Mouse (Mus musculus) liver, embryonic 14.5 days (tissue): Measurements from ENCODE around the gene Mrpl48. TPM values are rescaled to one million over a fixed set of nuclear protein-coding genes. Genes with fewer than 3 reads are reported as not detected.

Experiments used
- ATAC-seq: fragments of 200-750 bp; cut with Nextera tagmentation; 2 replicates; pipeline ENCODE4 v1.8.0; 2017; ENCODE audit warnings: moderate number of reproducible peaks, mild to moderate bottlenecking, moderate library complexity; ENCODE audit not compliant: insufficient read depth
- DNase-seq, 3 experiments: peaks; one replicate each; pipeline ENCODE4 v3.0.0-alpha.2; 2012 to 2013; ENCODE audit warnings: low read depth in 3 of 3, low spot score in 3 of 3
- H3K27ac ChIP-seq: fragments of 300-500 bp; sonication (generic); 2 replicates; pipeline ENCODE4 v1.5.1; 2014; ENCODE audit warnings: moderate library complexity, mild to moderate bottlenecking, control low read depth, inconsistent platforms
- H3K27me3 ChIP-seq: fragments of 300-500 bp; sonication (generic); 2 replicates; pipeline ENCODE4 v1.6.1; 2014; ENCODE audit warnings: mild to moderate bottlenecking, low read length, moderate library complexity; ENCODE audit not compliant: control insufficient read depth, insufficient read depth
- H3K36me3 ChIP-seq: fragments of 300-500 bp; sonication (generic); replicated peaks from 2 replicates; pipeline ENCODE4 v1.6.1; 2014; ENCODE audit warnings: low read depth; ENCODE audit not compliant: control insufficient read depth, insufficient read depth
- H3K4me1 ChIP-seq, 2 experiments: fragments of 200-500 bp in 1 of 2; fragments of 300-500 bp in 1 of 2; sonication (generic) in 1 of 2; replicated peaks; 2 replicates each; pipeline ENCODE4 v1.6.1; 2012 to 2014; ENCODE audit warnings: antibody characterized with exemption in 1 of 2, inconsistent platforms in 1 of 2, low read length in 1 of 2; ENCODE audit not compliant: control insufficient read depth in 2 of 2, insufficient read depth in 2 of 2
- H3K4me2 ChIP-seq: fragments of 300-500 bp; sonication (generic); 2 replicates; pipeline ENCODE4 v1.6.1; 2014; ENCODE audit warnings: low read depth, mild to moderate bottlenecking, control low read depth, moderate library complexity
- H3K4me3 ChIP-seq, 2 experiments: fragments of 200-500 bp in 1 of 2; fragments of 300-500 bp in 1 of 2; sonication (generic) in 1 of 2; 2 replicates each; pipeline ENCODE4 v1.5.1; 2012 to 2014; ENCODE audit warnings: low read depth in 2 of 2, low read length in 2 of 2, mild to moderate bottlenecking in 2 of 2, control low read depth in 1 of 2, inconsistent platforms in 1 of 2, moderate library complexity in 1 of 2; ENCODE audit not compliant: insufficient read depth in 1 of 2
- H3K9ac ChIP-seq: fragments of 300-500 bp; sonication (generic); replicated peaks from 2 replicates; pipeline ENCODE4 v1.6.1; 2014; ENCODE audit warnings: mild to moderate bottlenecking, control low read depth, moderate library complexity
- H3K9me3 ChIP-seq: fragments of 300-500 bp; sonication (generic); 2 replicates; pipeline ENCODE4 v1.6.1; 2016; ENCODE audit warnings: low read length, mixed read lengths; ENCODE audit not compliant: control insufficient read depth
- CTCF ChIP-seq: IDR thresholded peaks from 2 replicates; pipeline ENCODE4 v1.5.1; 2016; ENCODE audit warnings: antibody characterized with exemption, low read depth, control low read depth
- EP300 ChIP-seq: IDR thresholded peaks from 2 replicates; pipeline ENCODE4 v1.6.1; 2016; ENCODE audit warnings: antibody characterized with exemption, low read depth
- WGBS: fragments of 180-500 bp; shearing (Covaris S2); extraction: QIAGEN DNeasy Blood & Tissue Kit; methylation state at CpG from one replicate; pipeline ENCODE4 v1.1.7; 2014; ENCODE audit not compliant: insufficient replicate concordance; 5-methylcytosine and 5-hydroxymethylcytosine counted together
- polyA plus RNA-seq, 2 experiments: library from polyadenylated mRNA; depleted of rRNA in 1 of 2; stranded (reverse) in 1 of 2; unstranded in 1 of 2; fragments of >200 nt; fragmentation: Nextera tagmentation in 1 of 2; extraction: Ambion mirVana in 1 of 2; gene quantifications; 2 replicates each; pipeline versions ENCODE4 v1.2.1 to v1.2.3; 2012 to 2014

The Mrpl48 gene
- polyA plus RNA-seq, 2 experiments: 21.5 to 47.2 TPM

DNA sequence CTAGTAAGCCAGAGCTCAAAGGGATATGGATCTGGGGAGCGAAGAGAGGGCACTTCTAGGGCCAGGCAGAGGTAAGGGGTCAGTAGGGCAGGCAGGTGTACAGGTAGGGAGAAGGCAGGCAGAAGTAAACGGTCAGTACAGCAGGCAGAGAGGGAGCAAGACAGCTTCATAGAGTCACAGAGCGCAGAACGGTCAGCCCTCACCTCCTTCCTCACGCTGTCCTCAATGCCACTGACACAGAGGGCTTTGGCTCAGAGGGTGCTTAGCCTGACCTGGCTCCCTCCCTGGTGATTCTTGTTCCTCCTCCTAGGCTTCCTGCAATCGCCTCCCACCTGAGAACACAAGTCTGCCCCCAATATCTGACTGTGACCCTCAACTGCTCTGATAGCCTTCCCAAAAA lies 42.3 kb upstream of the Mrpl48 start:
- DNase-seq: no peak

DNA sequence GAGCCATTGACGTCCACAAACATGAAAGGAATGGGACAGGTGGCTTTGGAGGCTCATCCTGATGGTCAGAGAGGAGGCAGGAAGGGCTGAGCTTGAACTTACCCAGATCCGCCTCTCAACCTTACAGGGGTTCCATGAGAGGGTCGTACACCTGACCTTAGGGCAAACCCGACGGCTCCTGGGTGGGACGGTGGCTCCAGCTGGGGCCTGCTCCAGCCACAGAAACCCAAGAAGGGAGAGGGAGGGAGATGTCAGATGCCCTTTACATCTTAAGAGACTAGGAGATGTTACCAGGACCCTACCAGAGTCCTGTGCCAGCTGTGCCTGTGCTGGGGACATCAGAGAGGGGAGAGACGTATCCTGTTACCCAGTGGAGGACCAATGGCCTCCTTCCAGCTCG lies 41.7 kb upstream of the Mrpl48 start:
- Histone ChIP-seq H3K27ac (no peak overlapping the region), H3K4me1 (peaks cover 0 to 4% of the 10 kb centered on the region in 2 experiments; a peak in 2 of 4 replicates), H3K9me3 (no peaks in the 10 kb centered on the region), H3K4me3 (no peak overlapping the region), H3K27me3 (no peaks in the 10 kb centered on the region), H3K4me2 (no peak overlapping the region), H3K9ac (no peak overlapping the region), H3K36me3 (no peaks in the 10 kb centered on the region)
- ATAC-seq (no peak), DNase-seq (no peak)
- no peak for TF ChIP-seq EP300
- TF ChIP-seq CTCF: no peak
- WGBS: 73% methylated on average over 8 of the region's 8 CpGs

More for the DNA sequence above, 42.3 kb upstream of the Mrpl48 start:
- Histone ChIP-seq H3K36me3 (no peaks in the 10 kb centered on the region), H3K27me3 (no peaks in the 10 kb centered on the region), H3K9ac (no peak overlapping the region), H3K4me3 (no peak overlapping the region), H3K9me3 (no peaks in the 10 kb centered on the region), H3K4me2 (no peak overlapping the region), H3K27ac (no peak overlapping the region), H3K4me1 (peaks cover 0 to under 1% of the 10 kb centered on the region in 2 experiments; a peak in 2 of 4 replicates)
- 72% methylated on average over 6 of the region's 6 CpGs for WGBS
- no peak for ATAC-seq
- TF ChIP-seq CTCF (no peak), EP300 (no peak)

DNA sequence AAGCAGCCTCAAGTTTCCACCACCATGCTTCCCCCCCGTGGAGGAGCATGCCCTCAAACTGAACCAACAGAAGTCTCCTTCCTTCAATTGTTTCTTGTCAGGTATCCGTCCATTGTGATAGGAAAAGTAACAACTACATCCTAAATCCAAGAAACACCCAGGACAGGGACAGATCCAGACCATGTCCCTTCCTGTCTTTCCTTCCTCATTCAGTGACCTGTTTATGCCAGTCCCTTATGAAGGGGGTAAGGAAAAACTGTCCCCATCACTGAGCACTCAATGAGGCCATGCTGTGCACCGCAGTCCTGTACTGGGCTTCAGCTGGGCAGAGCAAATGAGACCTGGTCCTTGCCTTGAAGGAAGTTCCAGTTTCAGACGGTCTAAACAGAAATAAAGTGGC lies 41.0 kb upstream of the Mrpl48 start:
- ATAC-seq: no peak
- DNase-seq: no peak
- 53% methylated on average over 4 of the region's 4 CpGs for WGBS
- TF ChIP-seq EP300 (no peak), CTCF (no peak)
- H3K27ac ChIP-seq: no peak overlapping the region
- no peaks in the 10 kb centered on the region for H3K9me3 ChIP-seq
- H3K4me3 ChIP-seq: no peak overlapping the region
- no peak overlapping the region for H3K9ac ChIP-seq
- H3K4me1 ChIP-seq: peaks cover 0 to 4% of the 10 kb centered on the region in 2 experiments; a peak in 2 of 4 replicates
- H3K27me3 ChIP-seq: no peaks in the 10 kb centered on the region
- H3K36me3 ChIP-seq: no peaks in the 10 kb centered on the region
- H3K4me2 ChIP-seq: no peak overlapping the region

DNA sequence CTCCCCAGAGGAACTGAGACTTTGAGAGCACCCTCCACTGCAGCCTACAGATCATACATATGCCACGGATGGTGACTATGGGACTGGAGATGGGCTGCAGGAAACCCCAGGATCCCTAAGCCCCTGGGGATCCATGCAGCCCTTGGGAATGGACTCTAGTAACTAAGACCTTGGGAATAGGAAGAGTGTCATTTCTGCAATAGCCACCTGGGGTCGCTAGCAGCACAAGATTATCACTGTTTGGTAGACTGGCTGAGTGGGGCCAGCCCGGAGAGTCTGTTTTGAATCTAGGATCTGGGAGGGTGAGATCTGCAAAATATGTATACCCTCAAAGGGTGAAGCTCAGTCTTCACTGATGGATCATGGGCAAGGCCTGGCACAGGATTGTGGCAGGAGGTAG lies 37.0 kb upstream of the Mrpl48 start:
- no peak overlapping the region for H3K4me3 ChIP-seq
- peak; percentile 42 to 51 (median 42) for DNase-seq
- peaks cover 0 to 4% of the 10 kb centered on the region in 2 experiments; a peak in 2 of 4 replicates for H3K4me1 ChIP-seq
- TF ChIP-seq EP300 (no peak), CTCF (peak; percentile 84)
- H3K27ac ChIP-seq: no peak overlapping the region
- H3K9me3 ChIP-seq: no peaks in the 10 kb centered on the region
- WGBS: 19% methylated on average over 3 of the region's 3 CpGs
- H3K27me3 ChIP-seq: no peaks in the 10 kb centered on the region
- H3K36me3 ChIP-seq: peaks cover 3% of the 10 kb centered on the region
- no peak overlapping the region for H3K4me2 ChIP-seq
- peak; percentile 52; the same call in 1 of the 2 replicates for ATAC-seq
- no peak overlapping the region for H3K9ac ChIP-seq

DNA sequence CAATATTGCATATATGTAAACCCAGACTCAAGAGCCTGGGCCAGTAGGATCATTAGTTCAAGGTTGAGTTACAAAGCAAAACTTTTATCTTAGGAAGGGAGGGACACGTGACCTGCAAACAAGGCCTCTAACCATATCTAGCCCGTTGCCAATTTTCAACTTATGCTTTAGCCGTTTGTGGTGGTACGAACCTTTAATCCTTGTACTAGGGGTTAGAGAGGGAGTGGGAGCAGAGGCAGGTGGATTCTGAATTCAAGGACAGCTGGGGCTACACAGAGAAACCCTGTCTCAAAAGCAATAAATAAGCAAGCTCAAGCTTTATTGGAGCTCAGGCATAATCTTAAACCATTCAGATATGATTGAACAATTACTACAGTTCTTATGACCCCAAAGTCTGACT lies 34.3 kb upstream of the Mrpl48 start:
- no peak overlapping the region for H3K9ac ChIP-seq
- no peaks in the 10 kb centered on the region for H3K9me3 ChIP-seq
- WGBS: 76% methylated on average over 4 of the region's 4 CpGs
- H3K4me1 ChIP-seq: peaks cover 0 to 4% of the 10 kb centered on the region in 2 experiments; a peak in 2 of 4 replicates
- ATAC-seq: no peak
- no peak overlapping the region for H3K4me3 ChIP-seq
- DNase-seq: no peak
- H3K36me3 ChIP-seq: peaks cover 3% of the 10 kb centered on the region
- no peak overlapping the region for H3K27ac ChIP-seq
- no peaks in the 10 kb centered on the region for H3K27me3 ChIP-seq
- TF ChIP-seq CTCF: no peak
- TF ChIP-seq EP300: no peak
- H3K4me2 ChIP-seq: no peak overlapping the region
